Mouse (Mus musculus) intestine, embryonic 14.5 days (tissue): Measurements from ENCODE around the gene Hck. TPM values are rescaled to one million over a fixed set of nuclear protein-coding genes. Genes with fewer than 3 reads are reported as not detected.

Experiments used
- ATAC-seq: fragments of 200-750 bp; cut with Nextera tagmentation; replicated peaks from 2 replicates; pipeline ENCODE4 v1.8.0; 2017; ENCODE audit warnings: low read depth, moderate number of reproducible peaks, moderate TSS enrichment, moderate library complexity; ENCODE audit not compliant: low FRiP score, low TSS enrichment
- DNase-seq: peaks from one replicate; pipeline ENCODE4 v3.0.0-alpha.2; 2018; ENCODE audit warnings: low spot score
- H3K27ac ChIP-seq: fragments of 300-500 bp; sonication (generic); 2 replicates; pipeline ENCODE4 v1.5.1; 2014; ENCODE audit warnings: low read depth, mild to moderate bottlenecking, control low read depth
- H3K27me3 ChIP-seq: fragments of 300-500 bp; sonication (generic); replicated peaks from 2 replicates; pipeline ENCODE4 v1.6.1; 2014; ENCODE audit warnings: low read length, control low read depth; ENCODE audit not compliant: control insufficient read depth, insufficient read depth
- H3K36me3 ChIP-seq: fragments of 300-500 bp; sonication (generic); 2 replicates; pipeline ENCODE4 v1.6.1; 2014; ENCODE audit warnings: low read length, control low read depth; ENCODE audit not compliant: control insufficient read depth, insufficient read depth
- H3K4me1 ChIP-seq: fragments of 300-500 bp; sonication (generic); replicated peaks from 2 replicates; pipeline ENCODE4 v1.6.1; 2014; ENCODE audit warnings: low read length, control low read depth, mixed read lengths; ENCODE audit not compliant: control insufficient read depth, insufficient read depth
- H3K4me2 ChIP-seq: fragments of 300-500 bp; sonication (generic); 2 replicates; pipeline ENCODE4 v1.6.1; 2014; ENCODE audit warnings: low read length
- H3K4me3 ChIP-seq: fragments of 300-500 bp; sonication (generic); 2 replicates; pipeline ENCODE4 v1.5.1; 2014; ENCODE audit warnings: low read depth, low read length, control low read depth, mixed read lengths
- H3K9ac ChIP-seq: fragments of 300-500 bp; sonication (generic); 2 replicates; pipeline ENCODE4 v1.6.1; 2014; ENCODE audit warnings: mild to moderate bottlenecking, low read length
- H3K9me3 ChIP-seq: fragments of 300-500 bp; sonication (generic); 2 replicates; pipeline ENCODE4 v1.6.1; 2016; ENCODE audit warnings: low read length, control low read depth; ENCODE audit not compliant: control insufficient read depth
- WGBS: fragments of 180-500 bp; shearing (Covaris S2); extraction: QIAGEN DNeasy Blood & Tissue Kit; methylation state at CpG from one replicate; pipeline ENCODE4 v1.1.7; 2014; 5-methylcytosine and 5-hydroxymethylcytosine counted together
- polyA plus RNA-seq: library from polyadenylated mRNA; unstranded; fragments of >200 nt; fragmentation: Nextera tagmentation; extraction: Ambion mirVana; gene quantifications from 2 replicates; pipeline ENCODE4 v1.2.1, GENCODE M21; 2014

Gene Hck
- polyA plus RNA-seq, 1 experiment from 2014 or later, result 4.5 TPM

DNA sequence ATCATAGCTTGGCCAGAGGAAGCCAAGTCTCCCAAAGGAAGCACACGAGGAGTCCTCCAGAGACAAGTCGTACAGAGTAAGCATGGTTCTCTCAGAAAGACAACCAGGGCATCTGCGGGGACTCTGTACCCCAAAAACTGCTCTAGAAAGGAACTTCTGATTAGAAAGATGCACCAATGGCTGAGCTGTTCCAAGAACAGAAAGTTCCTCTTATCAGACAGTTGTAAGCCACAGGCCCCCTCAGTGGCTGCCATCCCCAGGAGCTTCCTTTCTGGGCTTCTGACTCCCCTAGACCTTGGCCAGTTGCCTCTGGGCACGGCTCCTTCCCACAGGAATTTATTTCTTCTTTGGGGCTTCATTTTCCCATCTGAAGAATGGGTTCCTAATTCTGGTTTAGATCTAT lies 7.4 kb downstream of the Hck start:
- Histone ChIP-seq H3K9ac (no peak overlapping the region), H3K27me3 (peaks cover 13% of the 10 kb centered on the region; the same call in 1 of the 2 replicates), H3K36me3 (no peaks in the 10 kb centered on the region), H3K4me1 (no peaks in the 10 kb centered on the region), H3K4me3 (no peak overlapping the region), H3K9me3 (no peaks in the 10 kb centered on the region), H3K4me2 (no peak overlapping the region), H3K27ac (no peak overlapping the region)
- DNase-seq (no peak), ATAC-seq (no peak)
- WGBS, result 75% methylated on average over 4 of the region's 4 CpGs

DNA sequence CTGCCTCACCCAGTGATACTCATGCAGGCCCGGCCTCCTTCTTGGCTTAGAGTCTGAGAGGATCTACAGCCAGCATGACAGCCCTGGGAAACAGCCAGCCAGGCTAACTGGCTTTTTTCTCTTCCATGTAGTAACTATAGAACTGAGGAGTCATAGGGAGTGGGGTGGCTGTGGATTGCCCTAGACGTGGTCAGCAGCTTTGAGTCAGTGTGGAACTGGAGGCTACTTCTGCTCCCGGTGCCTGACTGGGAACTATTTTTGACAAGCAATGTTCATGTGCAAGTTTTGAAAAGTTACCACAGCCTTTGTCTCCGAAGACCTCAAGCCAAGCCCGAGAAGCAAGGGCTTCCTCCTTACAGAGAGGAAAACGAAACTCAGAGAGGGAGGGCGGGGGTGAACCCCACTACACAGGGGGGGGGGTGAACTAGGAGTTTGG lies 8.8 kb downstream of the Hck start:
- Histone ChIP-seq H3K27ac (no peak overlapping the region), H3K9ac (no peak overlapping the region), H3K36me3 (no peaks in the 10 kb centered on the region), H3K27me3 (0 out of 2 replicates have a peak, but pooled peaks cover 3% of the 10 kb centered on the region), H3K4me2 (no peak overlapping the region), H3K4me3 (no peak overlapping the region), H3K4me1 (no peaks in the 10 kb centered on the region), H3K9me3 (no peaks in the 10 kb centered on the region)
- ATAC-seq, result no peak
- WGBS, result 81% methylated on average over 7 of the region's 7 CpGs
- DNase-seq, result no peak

DNA sequence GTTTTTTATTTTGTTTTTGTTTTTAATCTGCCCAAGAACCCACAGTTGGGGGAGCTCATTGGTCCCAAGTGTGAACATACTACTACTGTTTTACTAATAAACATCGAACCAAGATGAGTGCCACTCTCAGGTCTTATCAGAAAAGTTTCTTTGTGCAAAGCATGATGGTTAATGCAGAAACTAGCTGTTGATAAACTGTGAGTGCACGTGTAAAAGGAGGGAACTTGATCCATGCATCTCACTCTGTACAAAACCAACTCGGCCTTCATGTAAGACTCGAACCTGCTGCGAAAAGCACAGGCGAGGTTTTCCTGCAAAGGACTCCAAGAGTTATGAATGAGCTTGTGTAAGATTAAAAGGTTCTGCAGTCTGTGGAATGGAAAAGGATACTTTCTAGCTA lies 11.2 kb downstream of the Hck start:
- WGBS, result 85% methylated on average over 6 of the region's 6 CpGs
- no peak for ATAC-seq
- no peak overlapping the region for H3K9ac ChIP-seq
- no peak overlapping the region for H3K4me2 ChIP-seq
- no peaks in the 10 kb centered on the region for H3K4me1 ChIP-seq
- H3K4me3 ChIP-seq, result no peak overlapping the region
- no peak overlapping the region for H3K27ac ChIP-seq
- no peak for DNase-seq
- no peaks in the 10 kb centered on the region for H3K36me3 ChIP-seq
- no peaks in the 10 kb centered on the region for H3K27me3 ChIP-seq
- H3K9me3 ChIP-seq, result no peaks in the 10 kb centered on the region

- H3K36me3 ChIP-seq, result no peaks in the 10 kb centered on the region
- no peaks in the 10 kb centered on the region for H3K27me3 ChIP-seq
- H3K4me2 ChIP-seq, result no peak overlapping the region
- no peak overlapping the region for H3K27ac ChIP-seq
- no peaks in the 10 kb centered on the region for H3K4me1 ChIP-seq
- H3K4me3 ChIP-seq, result no peak overlapping the region
- no peaks in the 10 kb centered on the region for H3K9me3 ChIP-seq
- no peak overlapping the region for H3K9ac ChIP-seq
- DNase-seq (no peak), ATAC-seq (no peak)
- 65% methylated on average over 8 of the region's 8 CpGs for WGBS
Measured at GRCm38 (mm10) chr2:153120126-153120525, 11.9 kb downstream of the Hck start.

DNA sequence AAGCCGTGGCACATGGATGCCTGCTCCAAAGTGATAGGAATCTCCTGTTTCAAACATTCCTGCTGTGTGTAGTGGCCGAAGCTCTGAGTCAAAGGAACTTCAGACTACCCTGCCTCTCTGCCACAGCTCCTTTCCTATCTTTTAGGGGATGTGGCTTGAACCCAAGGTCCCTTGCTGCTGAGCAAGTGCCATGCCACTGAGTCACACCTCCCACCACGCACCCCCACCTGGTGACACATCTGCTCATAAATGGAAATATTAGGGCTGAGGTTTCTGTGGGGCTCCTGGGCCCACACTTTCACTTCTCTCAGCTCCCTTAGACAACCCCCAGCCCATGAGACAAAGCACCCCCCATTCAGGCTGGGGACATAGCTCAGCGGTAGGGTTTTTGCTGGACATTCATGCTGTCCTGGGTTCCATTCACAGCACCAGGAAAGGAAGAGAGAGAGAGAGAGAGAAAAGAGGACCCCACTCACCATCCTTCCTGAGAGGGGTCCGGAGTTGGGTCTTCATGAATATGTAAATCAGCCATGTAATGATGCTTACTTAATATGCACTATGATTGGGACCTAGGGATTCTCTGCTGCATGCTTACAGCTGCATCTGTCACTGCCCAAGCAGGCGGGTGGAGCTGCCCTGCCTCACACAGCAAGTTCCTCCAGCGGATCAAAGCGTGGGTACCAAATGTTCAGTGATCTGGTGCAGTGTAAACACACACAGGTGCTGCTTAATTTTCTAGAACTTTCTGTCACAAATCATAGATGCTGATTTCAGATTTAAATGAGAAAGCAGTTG lies 13.8 kb downstream of the Hck start:
- ATAC-seq (no peak), DNase-seq (no peak)
- no peak overlapping the region for H3K27ac ChIP-seq
- 72% methylated on average over 8 of the region's 8 CpGs for WGBS
- no peak overlapping the region for H3K9ac ChIP-seq
- H3K36me3 ChIP-seq, result no peaks in the 10 kb centered on the region
- H3K27me3 ChIP-seq, result no peaks in the 10 kb centered on the region
- H3K9me3 ChIP-seq, result no peaks in the 10 kb centered on the region
- H3K4me1 ChIP-seq, result no peaks in the 10 kb centered on the region
- H3K4me3 ChIP-seq, result no peak overlapping the region
- H3K4me2 ChIP-seq, result no peak overlapping the region

GRCm38 (mm10) chr2:153122701-153123100 lies 14.4 kb downstream of the Hck start:
- Histone ChIP-seq H3K4me2 (no peak overlapping the region), H3K36me3 (no peaks in the 10 kb centered on the region), H3K4me1 (no peaks in the 10 kb centered on the region), H3K27me3 (no peaks in the 10 kb centered on the region), H3K4me3 (no peak overlapping the region), H3K9me3 (no peaks in the 10 kb centered on the region), H3K27ac (no peak overlapping the region), H3K9ac (no peak overlapping the region)
- WGBS, result 92% methylated on average over 7 of the region's 7 CpGs
- ATAC-seq (no peak), DNase-seq (no peak)

- no peak for ATAC-seq
- DNase-seq, result no peak
- no peaks in the 10 kb centered on the region for H3K9me3 ChIP-seq
- WGBS, result 46% methylated on average over 5 of the region's 5 CpGs
- no peaks in the 10 kb centered on the region for H3K36me3 ChIP-seq
- H3K27ac ChIP-seq, result no peak overlapping the region
- no peaks in the 10 kb centered on the region for H3K27me3 ChIP-seq
- H3K4me1 ChIP-seq, result no peaks in the 10 kb centered on the region
- no peak overlapping the region for H3K4me2 ChIP-seq
- no peak overlapping the region for H3K4me3 ChIP-seq
- H3K9ac ChIP-seq, result no peak overlapping the region
Measured at GRCm38 (mm10) chr2:153125875-153126274, 17.6 kb downstream of the Hck start.

GRCm38 (mm10) chr2:153131019-153131418 lies 22.8 kb downstream of the Hck start:
- ATAC-seq, result no peak

GRCm38 (mm10) chr2:153134237-153134636 lies 26.0 kb downstream of the Hck start:
- ATAC-seq, result 0 out of 2 replicates have a peak, but pooled peaks have one; percentile 50

More at GRCm38 (mm10) chr2:153131019-153131418, 22.8 kb downstream of the Hck start:
- 17% methylated on average over 6 of the region's 6 CpGs for WGBS
- no peaks in the 10 kb centered on the region for H3K36me3 ChIP-seq
- no peak for DNase-seq
- H3K9ac ChIP-seq, result no peak overlapping the region
- H3K9me3 ChIP-seq, result no peaks in the 10 kb centered on the region
- H3K4me3 ChIP-seq, result no peak overlapping the region
- H3K4me1 ChIP-seq, result no peaks in the 10 kb centered on the region
- no peak overlapping the region for H3K4me2 ChIP-seq
- H3K27me3 ChIP-seq, result no peaks in the 10 kb centered on the region
- H3K27ac ChIP-seq, result no peak overlapping the region

More at GRCm38 (mm10) chr2:153134237-153134636, 26.0 kb downstream of the Hck start:
- H3K4me1 ChIP-seq, result no peaks in the 10 kb centered on the region
- H3K27ac ChIP-seq, result no peak overlapping the region
- no peak overlapping the region for H3K9ac ChIP-seq
- H3K36me3 ChIP-seq, result no peaks in the 10 kb centered on the region
- H3K4me2 ChIP-seq, result no peak overlapping the region
- H3K4me3 ChIP-seq, result no peak overlapping the region
- WGBS, result 40% methylated on average over 5 of the region's 5 CpGs
- peak; percentile 54 for DNase-seq
- H3K9me3 ChIP-seq, result no peaks in the 10 kb centered on the region
- no peaks in the 10 kb centered on the region for H3K27me3 ChIP-seq
